Mouse (Mus musculus): ENCODE data around the gene Fabp6. TPM values are rescaled to one million over a fixed set of nuclear protein-coding genes. Genes with fewer than 3 reads are reported as not detected.

The Fabp6 gene
- total and polyA plus RNA-seq, 2 experiments from 2014 or later = not detected

DNA sequence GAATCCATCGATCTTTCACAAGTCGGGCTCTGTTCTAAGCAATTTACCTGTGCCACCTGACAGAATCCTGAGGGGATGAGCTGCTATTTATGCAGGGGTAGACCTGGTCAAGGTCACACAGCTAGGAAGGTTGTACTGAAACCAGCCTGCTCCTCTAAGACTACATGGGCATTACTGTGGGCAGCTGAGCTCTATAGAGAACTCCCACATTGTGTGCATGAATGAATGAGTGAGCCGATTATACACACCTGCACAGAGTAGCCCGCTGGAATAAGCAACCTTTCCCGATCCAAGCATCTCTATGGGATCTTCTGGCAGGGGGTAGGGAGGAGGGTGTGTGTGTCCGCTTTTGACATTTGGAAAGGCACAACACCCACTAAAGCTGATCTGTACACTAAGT, 31.8 kb upstream of the Fabp6 start:
- ATAC-seq (ENCODE audit: low FRiP score) (no peak), DNase-seq (ENCODE audit: low spot score) (no peak)
- Histone ChIP-seq H3K27me3 (ENCODE audit: insufficient read depth, low read length) (no peaks in the 10 kb centered on the region), H3K36me3 (ENCODE audit: insufficient read depth, low read length) (no peaks in the 10 kb centered on the region), H3K27ac (ENCODE audit: low read depth, low read length) (no peak overlapping the region), H3K9me3 (ENCODE audit: low read length) (no peaks in the 10 kb centered on the region), H3K4me2 (ENCODE audit: low read depth, low read length, poor library complexity, severe bottlenecking) (no peak overlapping the region), H3K9ac (replicated peaks; ENCODE audit: low read length, poor library complexity, severe bottlenecking) (no peak overlapping the region), H3K4me1 (ENCODE audit: insufficient read depth, low read length) (peaks cover 3% of the 10 kb centered on the region; the same call in 1 of the 2 replicates), H3K4me3 (ENCODE audit: low read depth, low read length) (no peak overlapping the region)
- WGBS = 81% methylated on average over 6 of the region's 6 CpGs
- no peak for TF ChIP-seq CTCF (IDR thresholded peaks at IDR 0.05)

DNA sequence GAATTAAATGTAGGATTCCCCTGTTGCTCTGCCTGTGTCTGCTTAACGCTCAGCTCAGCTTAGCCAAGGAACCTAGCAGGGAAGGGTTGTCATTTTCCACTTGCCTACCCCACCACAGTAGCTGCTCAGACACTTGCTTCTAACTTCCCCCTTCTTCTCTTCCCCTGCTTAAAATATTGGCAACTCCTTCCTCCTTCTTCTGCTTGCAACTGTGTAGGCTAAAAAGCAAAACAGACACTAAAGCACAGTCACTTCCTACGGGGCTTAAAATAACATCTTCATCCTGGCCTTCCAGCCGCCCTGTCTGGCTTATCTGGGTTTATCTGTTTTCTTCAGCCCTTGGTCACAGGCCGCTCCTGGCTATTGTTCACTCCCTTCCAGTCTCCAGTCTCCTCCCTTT, 31.2 kb upstream of the Fabp6 start:
- Histone ChIP-seq H3K27ac (ENCODE audit: low read depth, low read length) (no peak overlapping the region), H3K4me2 (ENCODE audit: low read depth, low read length, poor library complexity, severe bottlenecking) (no peak overlapping the region), H3K36me3 (ENCODE audit: insufficient read depth, low read length) (no peaks in the 10 kb centered on the region), H3K9ac (replicated peaks; ENCODE audit: low read length, poor library complexity, severe bottlenecking) (no peak overlapping the region), H3K9me3 (ENCODE audit: low read length) (no peaks in the 10 kb centered on the region), H3K4me3 (ENCODE audit: low read depth, low read length) (no peak overlapping the region), H3K27me3 (ENCODE audit: insufficient read depth, low read length) (no peaks in the 10 kb centered on the region), H3K4me1 (ENCODE audit: insufficient read depth, low read length) (peaks cover 3% of the 10 kb centered on the region; the same call in 1 of the 2 replicates)
- no peak for DNase-seq (ENCODE audit: low spot score)
- no peak for TF ChIP-seq CTCF (IDR thresholded peaks at IDR 0.05)
- 51% methylated on average over 4 of the region's 4 CpGs for whole genome bisulfite sequencing
- ATAC-seq (ENCODE audit: low FRiP score) = no peak

DNA sequence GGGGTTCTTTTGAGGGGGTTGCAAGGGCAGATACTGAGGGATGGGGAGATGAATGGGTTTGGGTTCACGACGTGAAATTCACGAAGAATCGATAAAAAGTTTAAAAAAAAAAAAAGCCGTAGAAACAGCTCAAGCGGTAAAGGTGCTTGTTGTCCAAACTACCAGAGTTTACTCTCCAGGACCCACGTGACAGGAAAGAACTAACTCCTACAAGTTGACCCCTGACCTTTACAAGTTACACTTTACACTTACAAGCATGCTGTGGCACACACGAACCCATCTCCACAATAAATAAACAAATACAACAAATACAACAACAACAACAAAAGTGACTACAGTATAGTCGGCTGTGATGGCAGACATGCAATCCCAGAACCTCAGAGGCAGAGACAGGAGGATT, 30.3 kb upstream of the Fabp6 start:
- Histone ChIP-seq H3K4me1 (ENCODE audit: insufficient read depth, low read length) (peaks cover 10% of the 10 kb centered on the region), H3K9ac (replicated peaks; ENCODE audit: low read length, poor library complexity, severe bottlenecking) (no peak overlapping the region), H3K27ac (ENCODE audit: low read depth, low read length) (no peak overlapping the region), H3K27me3 (ENCODE audit: insufficient read depth, low read length) (no peaks in the 10 kb centered on the region), H3K36me3 (ENCODE audit: insufficient read depth, low read length) (no peaks in the 10 kb centered on the region), H3K4me2 (ENCODE audit: low read depth, low read length, poor library complexity, severe bottlenecking) (no peak overlapping the region), H3K9me3 (ENCODE audit: low read length) (no peaks in the 10 kb centered on the region), H3K4me3 (ENCODE audit: low read depth, low read length) (no peak overlapping the region)
- no peak for TF ChIP-seq CTCF (IDR thresholded peaks at IDR 0.05)
- no peak for DNase-seq (ENCODE audit: low spot score)
- WGBS = 93% methylated on average over 9 of the region's 9 CpGs
- no peak for ATAC-seq (ENCODE audit: low FRiP score)

DNA sequence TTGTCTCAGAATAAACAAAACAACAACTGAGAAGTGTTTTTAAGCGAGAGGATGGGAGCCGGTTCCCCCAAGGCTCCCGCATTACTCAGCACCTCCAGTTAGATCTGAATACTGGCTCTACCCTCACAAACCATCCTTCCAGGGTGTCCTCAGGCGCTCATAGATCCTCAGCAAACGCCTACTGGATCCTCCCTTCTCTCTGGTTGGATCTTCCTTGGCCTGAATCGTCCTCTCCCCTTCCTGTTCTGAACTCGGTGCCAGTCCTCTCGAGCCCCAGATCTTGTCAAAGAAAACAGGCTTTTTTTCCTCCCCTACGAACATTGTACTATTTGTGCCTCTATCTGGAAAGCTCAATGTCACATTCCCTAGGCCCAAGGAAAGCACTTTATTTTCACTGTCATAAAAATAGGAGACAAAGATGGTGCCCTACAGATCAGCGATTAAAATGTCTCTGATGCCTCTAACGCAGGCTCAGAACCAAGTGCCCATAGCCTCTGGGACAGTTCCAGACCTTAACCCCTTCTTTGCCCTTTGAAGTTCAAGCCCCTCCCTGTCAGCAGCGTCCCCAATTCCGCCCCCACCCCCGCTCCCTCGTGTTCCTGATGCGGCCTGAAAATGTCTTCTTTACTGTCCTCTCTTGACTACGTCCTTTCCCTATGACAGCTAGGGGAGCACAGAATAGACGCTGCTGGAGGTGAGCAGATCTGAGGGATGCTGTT, 25.7 kb upstream of the Fabp6 start:
- Histone ChIP-seq H3K4me2 (ENCODE audit: low read depth, low read length, poor library complexity, severe bottlenecking) (peak overlapping the region; percentile 39), H3K27ac (ENCODE audit: low read depth, low read length) (0 out of 2 replicates have a peak overlapping the region, but pooled peaks have one; percentile 43), H3K9ac (replicated peaks; ENCODE audit: low read length, poor library complexity, severe bottlenecking) (no peak overlapping the region), H3K4me3 (ENCODE audit: low read depth, low read length) (no peak overlapping the region; the same call in 1 of the 2 replicates), H3K9me3 (ENCODE audit: low read length) (no peaks in the 10 kb centered on the region), H3K36me3 (ENCODE audit: insufficient read depth, low read length) (no peaks in the 10 kb centered on the region), H3K4me1 (ENCODE audit: insufficient read depth, low read length) (peaks cover 13% of the 10 kb centered on the region), H3K27me3 (ENCODE audit: insufficient read depth, low read length) (no peaks in the 10 kb centered on the region)
- ATAC-seq (ENCODE audit: low FRiP score) (0 out of 2 replicates have a peak, but pooled peaks have one; percentile 32), DNase-seq (ENCODE audit: low spot score) (no peak)
- no peak for TF ChIP-seq CTCF (IDR thresholded peaks at IDR 0.05)
- WGBS = 27% methylated on average over 18 of the region's 18 CpGs

DNA sequence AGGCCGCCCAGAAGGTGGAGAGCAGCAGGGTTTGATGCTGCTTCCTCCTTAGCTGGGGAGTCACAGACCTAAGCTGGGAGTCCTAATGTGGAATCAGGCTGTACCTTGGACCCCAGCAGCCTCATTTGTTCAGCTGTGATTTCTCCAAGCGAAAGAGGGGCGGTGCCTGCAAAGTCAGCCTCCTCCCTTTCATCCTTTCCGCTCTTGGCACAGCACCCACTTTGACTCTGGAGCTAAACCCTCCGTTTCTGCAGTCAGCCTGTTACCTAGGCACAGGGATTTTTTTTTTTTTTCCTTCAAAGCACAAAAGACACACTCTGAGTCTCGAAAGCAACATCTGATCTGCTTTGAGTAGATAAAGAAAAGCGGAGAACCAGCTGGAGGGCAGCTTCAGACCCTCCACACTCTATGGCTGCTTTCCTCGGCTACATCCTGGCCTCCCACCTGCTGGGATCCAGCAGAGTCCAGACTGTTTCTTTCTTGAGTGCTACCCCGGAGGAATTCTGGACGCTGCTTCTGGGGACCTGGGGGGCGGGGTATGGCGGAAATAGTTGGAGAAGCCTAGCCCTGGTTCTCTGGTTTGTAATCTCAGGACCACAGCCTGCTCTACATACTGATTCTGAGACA, 25.1 kb upstream of the Fabp6 start:
- peak; percentile 52; the same call in 1 of the 2 replicates for ATAC-seq (ENCODE audit: low FRiP score)
- Histone ChIP-seq H3K4me1 (ENCODE audit: insufficient read depth, low read length) (peaks cover 13% of the 10 kb centered on the region), H3K9ac (replicated peaks; ENCODE audit: low read length, poor library complexity, severe bottlenecking) (peak overlapping the region; percentile 9; the same call in 1 of the 2 replicates), H3K36me3 (ENCODE audit: insufficient read depth, low read length) (no peaks in the 10 kb centered on the region), H3K27me3 (ENCODE audit: insufficient read depth, low read length) (no peaks in the 10 kb centered on the region), H3K4me3 (ENCODE audit: low read depth, low read length) (peak overlapping the region; percentile 15; the same call in 1 of the 2 replicates), H3K9me3 (ENCODE audit: low read length) (no peaks in the 10 kb centered on the region), H3K27ac (ENCODE audit: low read depth, low read length) (peak overlapping the region; percentile 43; the same call in 1 of the 2 replicates), H3K4me2 (ENCODE audit: low read depth, low read length, poor library complexity, severe bottlenecking) (peak overlapping the region; percentile 39)
- WGBS = 10% methylated on average over 12 of the region's 12 CpGs
- TF ChIP-seq CTCF (IDR thresholded peaks at IDR 0.05) = no peak
- peak; percentile 56 for DNase-seq (ENCODE audit: low spot score)

DNA sequence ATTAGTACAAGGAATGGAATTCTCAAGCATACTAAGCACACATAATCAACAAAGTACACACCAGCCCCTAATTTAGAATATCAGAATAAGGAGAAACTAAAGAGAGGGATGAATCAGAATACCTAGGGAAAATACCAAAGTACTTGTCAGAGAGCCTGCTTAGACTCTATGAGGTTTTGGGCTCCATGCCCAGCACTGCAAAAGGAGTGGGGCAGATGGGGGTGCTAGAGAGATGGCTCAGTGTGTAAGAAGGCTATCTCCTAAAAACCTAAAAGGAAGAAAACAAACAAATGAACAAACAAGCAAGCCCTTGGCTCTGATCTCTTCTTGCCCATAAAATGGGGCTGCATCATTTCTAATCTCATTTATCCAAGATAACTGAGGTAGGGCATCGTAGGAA, 23.0 kb upstream of the Fabp6 start:
- ATAC-seq (ENCODE audit: low FRiP score) (no peak), DNase-seq (ENCODE audit: low spot score) (no peak)
- H3K36me3 ChIP-seq (ENCODE audit: insufficient read depth, low read length) = no peaks in the 10 kb centered on the region
- no peaks in the 10 kb centered on the region for H3K27me3 ChIP-seq (ENCODE audit: insufficient read depth, low read length)
- H3K4me2 ChIP-seq (ENCODE audit: low read depth, low read length, poor library complexity, severe bottlenecking) = no peak overlapping the region
- peaks cover 13% of the 10 kb centered on the region for H3K4me1 ChIP-seq (ENCODE audit: insufficient read depth, low read length)
- TF ChIP-seq CTCF (IDR thresholded peaks at IDR 0.05) = no peak
- H3K27ac ChIP-seq (ENCODE audit: low read depth, low read length) = no peak overlapping the region
- no peaks in the 10 kb centered on the region for H3K9me3 ChIP-seq (ENCODE audit: low read length)
- H3K9ac ChIP-seq (replicated peaks; ENCODE audit: low read length, poor library complexity, severe bottlenecking) = no peak overlapping the region
- WGBS = 86% methylated on average over 1 of the region's 1 CpGs
- no peak overlapping the region for H3K4me3 ChIP-seq (ENCODE audit: low read depth, low read length)
